Mouse (Mus musculus): Measurements from ENCODE around the gene Pmm1. TPM values are rescaled to one million over a fixed set of nuclear protein-coding genes. Genes with fewer than 3 reads are reported as not detected.

The Pmm1 gene
- polyA plus RNA-seq, 2 experiments = 34.8 to 41.5 TPM

DNA sequence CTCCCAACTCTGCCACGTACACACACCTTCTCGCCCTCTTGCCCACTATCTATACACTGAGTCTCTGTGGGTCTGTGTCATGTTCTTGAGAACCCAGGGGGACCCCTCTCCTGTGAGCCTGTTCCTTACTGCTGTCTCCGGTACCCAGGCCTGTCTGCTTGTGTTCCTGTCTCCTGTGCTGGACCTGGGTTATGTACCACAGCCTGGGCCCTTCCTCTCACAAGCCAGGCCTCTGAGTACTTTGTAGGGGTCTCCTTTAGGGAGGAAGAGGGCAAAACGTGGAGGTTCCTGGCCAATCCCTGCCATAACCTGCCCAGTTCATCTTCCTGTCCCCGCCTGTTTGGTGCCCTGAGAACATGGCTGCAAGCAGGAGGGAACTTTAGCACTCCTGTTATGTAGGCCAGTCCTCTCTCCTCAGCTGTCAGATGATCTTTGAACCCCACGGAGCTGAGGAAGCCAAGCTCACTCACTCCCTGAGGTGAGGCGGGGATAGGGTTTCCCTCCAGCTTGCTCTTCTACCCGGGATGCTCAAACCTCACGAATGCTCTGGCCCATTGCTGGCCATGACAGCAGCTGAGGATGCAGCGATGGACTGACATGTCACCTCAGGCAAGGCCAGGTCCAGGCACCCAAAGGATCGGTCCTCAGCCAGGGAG is 11.1 kb downstream of the Pmm1 start:
- H3K9ac ChIP-seq (ENCODE audit: low read depth, low read length, severe bottlenecking) = no peak overlapping the region
- TF ChIP-seq POLR2A (IDR thresholded peaks at IDR 0.05; ENCODE audit: borderline replicate concordance, extremely low read depth, insufficient read depth, insufficient read length) = no peak
- no peaks in the 10 kb centered on the region for H3K4me1 ChIP-seq (ENCODE audit: control insufficient read depth, insufficient read depth, low read length)
- DNase-seq (ENCODE audit: low spot score) (no peak), ATAC-seq (ENCODE audit: low FRiP score, low read depth) (no peak)
- H3K27me3 ChIP-seq (ENCODE audit: control insufficient read depth, insufficient read depth, low read length) = no peaks in the 10 kb centered on the region
- H3K27ac ChIP-seq (replicated peaks; ENCODE audit: low read depth, low read length) = no peak overlapping the region
- 71% methylated on average over 10 of the region's 11 CpGs for WGBS
- H3K9me3 ChIP-seq (ENCODE audit: control insufficient read depth, low read length) = no peaks in the 10 kb centered on the region
- H3K36me3 ChIP-seq (ENCODE audit: control insufficient read depth, insufficient read depth, low read length) = peaks cover 18% of the 10 kb centered on the region
- H3K4me3 ChIP-seq (replicated peaks; ENCODE audit: low read length) = no peak overlapping the region
- no peak overlapping the region for H3K4me2 ChIP-seq (replicated peaks; ENCODE audit: low read depth, low read length, severe bottlenecking)

DNA sequence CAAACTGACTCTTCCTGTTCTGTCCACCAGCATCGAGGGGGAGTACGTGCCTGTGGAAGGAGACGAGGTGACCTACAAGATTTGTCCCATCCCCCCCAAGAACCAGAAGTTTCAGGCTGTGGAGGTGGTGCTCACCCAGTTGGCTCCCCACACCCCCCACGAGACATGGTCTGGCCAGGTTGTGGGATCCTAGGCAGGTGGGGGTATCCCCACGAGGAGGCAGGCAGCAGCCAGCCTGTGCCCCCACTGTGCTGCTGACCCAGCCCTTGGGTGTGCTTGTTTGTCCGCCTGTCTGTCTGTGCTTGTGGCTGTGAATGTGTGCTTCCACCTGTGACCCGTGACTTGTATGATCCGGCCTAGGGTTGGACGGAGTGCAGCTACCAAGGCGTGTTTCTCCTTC is 11.7 kb downstream of the Pmm1 start:
- no peak overlapping the region for H3K4me2 ChIP-seq (replicated peaks; ENCODE audit: low read depth, low read length, severe bottlenecking)
- H3K9ac ChIP-seq (ENCODE audit: low read depth, low read length, severe bottlenecking) = no peak overlapping the region
- H3K4me3 ChIP-seq (replicated peaks; ENCODE audit: low read length) = no peak overlapping the region
- peaks cover 12% of the 10 kb centered on the region for H3K36me3 ChIP-seq (ENCODE audit: control insufficient read depth, insufficient read depth, low read length)
- no peaks in the 10 kb centered on the region for H3K9me3 ChIP-seq (ENCODE audit: control insufficient read depth, low read length)
- H3K4me1 ChIP-seq (ENCODE audit: control insufficient read depth, insufficient read depth, low read length) = no peaks in the 10 kb centered on the region
- H3K27ac ChIP-seq (replicated peaks; ENCODE audit: low read depth, low read length) = no peak overlapping the region
- H3K27me3 ChIP-seq (ENCODE audit: control insufficient read depth, insufficient read depth, low read length) = no peaks in the 10 kb centered on the region
- no peak for TF ChIP-seq POLR2A (IDR thresholded peaks at IDR 0.05; ENCODE audit: borderline replicate concordance, extremely low read depth, insufficient read depth, insufficient read length)
- DNase-seq (ENCODE audit: low spot score) (no peak), ATAC-seq (ENCODE audit: low FRiP score, low read depth) (no peak)
- WGBS = 83% methylated on average over 10 of the region's 10 CpGs

DNA sequence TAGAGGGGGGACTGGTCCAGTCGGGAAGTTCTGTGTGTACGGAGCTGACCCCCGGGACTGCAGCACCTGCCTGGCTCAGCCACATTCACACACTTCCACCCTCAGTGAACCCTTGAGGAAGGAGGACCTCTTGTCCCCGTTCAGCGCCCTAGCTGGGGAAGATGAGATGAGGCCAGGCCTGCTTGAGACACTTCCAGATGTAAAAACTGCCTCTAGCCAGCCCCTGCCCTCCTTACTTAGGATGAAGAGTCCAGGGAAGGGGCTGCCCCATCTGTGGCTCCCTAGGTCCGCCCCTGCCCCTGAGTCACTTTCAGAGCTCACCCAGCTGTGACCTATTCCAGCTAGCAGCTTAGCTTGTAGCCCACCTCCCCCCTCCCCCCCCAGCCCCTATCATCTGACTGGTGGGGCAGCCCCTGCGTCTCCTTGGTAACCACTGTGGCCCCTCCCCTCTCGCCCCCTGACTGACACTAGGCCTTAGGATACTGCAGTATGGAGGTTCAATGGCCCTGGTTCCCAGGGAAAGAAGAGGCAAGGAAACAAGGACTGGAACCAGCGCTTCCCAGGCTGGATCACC is 17.5 kb downstream of the Pmm1 start:
- no peaks in the 10 kb centered on the region for H3K4me1 ChIP-seq (ENCODE audit: control insufficient read depth, insufficient read depth, low read length)
- H3K27ac ChIP-seq (replicated peaks; ENCODE audit: low read depth, low read length) = no peak overlapping the region
- TF ChIP-seq POLR2A (IDR thresholded peaks at IDR 0.05; ENCODE audit: borderline replicate concordance, extremely low read depth, insufficient read depth, insufficient read length) = no peak
- H3K36me3 ChIP-seq (ENCODE audit: control insufficient read depth, insufficient read depth, low read length) = no peaks in the 10 kb centered on the region
- no peak overlapping the region for H3K4me3 ChIP-seq (replicated peaks; ENCODE audit: low read length)
- H3K9ac ChIP-seq (ENCODE audit: low read depth, low read length, severe bottlenecking) = no peak overlapping the region
- no peaks in the 10 kb centered on the region for H3K9me3 ChIP-seq (ENCODE audit: control insufficient read depth, low read length)
- DNase-seq (ENCODE audit: low spot score) = no peak
- no peaks in the 10 kb centered on the region for H3K27me3 ChIP-seq (ENCODE audit: control insufficient read depth, insufficient read depth, low read length)
- no peak for ATAC-seq (ENCODE audit: low FRiP score, low read depth)
- 20% methylated on average over 9 of the region's 9 CpGs for WGBS
- no peak overlapping the region for H3K4me2 ChIP-seq (replicated peaks; ENCODE audit: low read depth, low read length, severe bottlenecking)

- Histone ChIP-seq H3K9ac (ENCODE audit: low read depth, low read length, severe bottlenecking) (no peak overlapping the region), H3K4me2 (replicated peaks; ENCODE audit: low read depth, low read length, severe bottlenecking) (no peak overlapping the region), H3K4me1 (ENCODE audit: control insufficient read depth, insufficient read depth, low read length) (peaks cover 15% of the 10 kb centered on the region), H3K27me3 (ENCODE audit: control insufficient read depth, insufficient read depth, low read length) (no peaks in the 10 kb centered on the region), H3K27ac (replicated peaks; ENCODE audit: low read depth, low read length) (no peak overlapping the region), H3K9me3 (ENCODE audit: control insufficient read depth, low read length) (no peaks in the 10 kb centered on the region), H3K36me3 (ENCODE audit: control insufficient read depth, insufficient read depth, low read length) (no peaks in the 10 kb centered on the region), H3K4me3 (replicated peaks; ENCODE audit: low read length) (no peak overlapping the region)
- no peak for TF ChIP-seq POLR2A (IDR thresholded peaks at IDR 0.05; ENCODE audit: borderline replicate concordance, extremely low read depth, insufficient read depth, insufficient read length)
- ATAC-seq (ENCODE audit: low FRiP score, low read depth) (no peak), DNase-seq (ENCODE audit: low spot score) (no peak)
- WGBS = 94% methylated on average over 2 of the region's 2 CpGs
Measured at GRCm38 (mm10) chr15:81941010-81941409, 19.7 kb downstream of the Pmm1 start.

DNA sequence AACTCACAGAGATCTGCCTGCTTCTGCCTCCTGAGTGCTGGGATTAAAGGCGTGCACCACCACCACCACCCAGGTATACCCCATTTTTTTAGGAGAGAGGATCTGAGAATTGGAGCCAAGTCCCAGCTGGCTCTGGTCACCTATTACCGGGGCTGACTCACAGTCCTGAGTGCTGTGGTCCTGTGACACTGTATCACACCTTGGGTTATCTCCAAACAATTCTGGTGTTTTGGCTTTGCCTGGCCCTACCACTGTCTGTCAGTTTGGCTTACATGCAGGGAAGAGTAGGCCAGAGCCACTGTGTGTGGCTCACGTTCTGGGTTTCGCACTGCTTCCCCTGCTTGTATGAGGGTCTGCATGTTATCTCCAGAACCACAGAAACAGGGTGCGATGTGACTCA is 20.5 kb downstream of the Pmm1 start:
- Histone ChIP-seq H3K9ac (ENCODE audit: low read depth, low read length, severe bottlenecking) (no peak overlapping the region), H3K4me3 (replicated peaks; ENCODE audit: low read length) (no peak overlapping the region), H3K27ac (replicated peaks; ENCODE audit: low read depth, low read length) (no peak overlapping the region), H3K36me3 (ENCODE audit: control insufficient read depth, insufficient read depth, low read length) (no peaks in the 10 kb centered on the region), H3K27me3 (ENCODE audit: control insufficient read depth, insufficient read depth, low read length) (no peaks in the 10 kb centered on the region), H3K4me2 (replicated peaks; ENCODE audit: low read depth, low read length, severe bottlenecking) (no peak overlapping the region), H3K9me3 (ENCODE audit: control insufficient read depth, low read length) (no peaks in the 10 kb centered on the region), H3K4me1 (ENCODE audit: control insufficient read depth, insufficient read depth, low read length) (peaks cover 15% of the 10 kb centered on the region)
- DNase-seq (ENCODE audit: low spot score) (no peak), ATAC-seq (ENCODE audit: low FRiP score, low read depth) (no peak)
- TF ChIP-seq POLR2A (IDR thresholded peaks at IDR 0.05; ENCODE audit: borderline replicate concordance, extremely low read depth, insufficient read depth, insufficient read length) = no peak
- 90% methylated on average over 5 of the region's 5 CpGs for WGBS

Measured in limb, embryonic 14.5 days (tissue).